Mouse (Mus musculus) frontal cortex, postnatal 25 days (tissue): Measurements from ENCODE around the gene Lonp2.

ENCODE experiments used
- DNase-seq, 2 experiments: peaks; one replicate each; pipeline ENCODE4 v3.0.0; 2022; ENCODE audit warnings: low spot score in 2 of 2

The Lonp2 gene

DNA sequence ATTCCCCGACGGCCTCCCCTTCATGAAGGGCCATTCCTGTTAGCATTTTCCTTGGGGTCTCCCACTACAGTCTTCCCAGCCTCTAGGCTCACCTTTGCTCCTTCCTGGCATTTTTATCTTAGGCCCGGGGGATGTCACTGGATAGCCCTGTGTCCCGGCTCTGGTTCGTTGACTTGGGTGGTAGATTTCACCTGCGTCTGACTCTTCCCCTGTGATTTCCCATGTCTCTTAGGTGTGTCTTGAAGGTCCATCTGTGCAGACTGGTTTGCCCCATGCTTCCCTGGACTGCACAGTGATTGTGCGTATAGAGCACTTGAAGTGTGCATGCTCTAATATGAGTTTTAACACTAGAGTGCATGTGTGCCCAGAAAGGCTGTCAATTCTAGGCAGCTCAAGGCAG is 1.1 kb downstream of the Lonp2 start:
- no peak for DNase-seq

DNA sequence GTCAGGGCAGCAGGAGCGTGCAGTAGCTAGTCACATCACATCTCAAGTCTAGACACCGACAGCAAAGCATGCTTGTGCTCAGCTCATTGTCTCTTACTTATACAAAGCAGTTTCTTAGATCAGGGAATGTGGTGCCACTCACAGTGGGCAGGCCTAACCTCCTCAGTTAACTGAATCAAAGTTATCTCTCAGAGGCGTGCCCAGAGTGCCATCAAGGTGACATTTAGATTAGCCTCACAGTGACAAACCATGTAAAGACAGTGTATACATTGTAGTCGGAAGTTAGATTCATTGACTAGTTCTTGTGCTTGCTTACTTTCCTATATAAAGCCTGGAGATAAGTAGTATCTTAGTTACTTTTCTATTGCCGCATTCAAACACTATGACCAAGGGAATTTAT is 6.4 kb downstream of the Lonp2 start:
- DNase-seq = no peak

DNA sequence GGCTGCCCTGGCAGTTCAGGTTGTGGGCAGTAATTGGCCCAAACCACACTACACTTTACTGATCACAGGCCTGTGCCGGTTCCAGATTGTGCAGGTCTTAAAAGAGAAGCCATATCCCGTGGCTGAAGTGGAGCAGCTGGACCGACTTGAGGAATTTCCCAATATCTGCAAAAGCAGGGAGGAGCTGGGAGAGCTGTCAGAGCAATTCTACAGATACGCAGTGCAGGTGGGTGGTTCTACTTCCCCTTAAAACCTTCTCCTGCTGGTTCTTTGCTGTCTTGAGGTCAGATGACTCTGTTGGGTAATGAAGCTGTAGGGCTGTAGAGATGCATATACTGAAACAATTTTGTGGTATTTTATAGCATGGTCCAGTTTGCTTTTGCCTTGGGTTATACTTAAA is 7.6 kb downstream of the Lonp2 start:
- no peak for DNase-seq

DNA sequence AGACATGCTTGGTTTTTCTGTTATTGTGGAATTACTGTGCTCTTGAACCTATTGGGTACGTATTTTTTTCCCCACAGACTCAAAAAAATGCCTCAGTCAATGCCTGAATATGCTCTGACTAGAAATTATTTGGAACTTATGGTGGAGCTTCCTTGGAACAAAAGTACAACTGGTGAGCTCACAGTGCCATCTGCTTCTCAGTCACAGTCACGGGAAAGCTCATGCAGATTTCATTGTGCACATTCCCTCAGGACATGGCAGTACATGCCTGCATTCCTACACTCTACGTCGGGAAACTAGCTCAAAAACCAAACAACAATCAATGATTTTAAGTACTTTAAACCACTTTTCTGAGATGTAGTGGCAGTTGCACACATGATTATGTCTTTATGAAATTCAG is 14.0 kb downstream of the Lonp2 start:
- no peak for DNase-seq

DNA sequence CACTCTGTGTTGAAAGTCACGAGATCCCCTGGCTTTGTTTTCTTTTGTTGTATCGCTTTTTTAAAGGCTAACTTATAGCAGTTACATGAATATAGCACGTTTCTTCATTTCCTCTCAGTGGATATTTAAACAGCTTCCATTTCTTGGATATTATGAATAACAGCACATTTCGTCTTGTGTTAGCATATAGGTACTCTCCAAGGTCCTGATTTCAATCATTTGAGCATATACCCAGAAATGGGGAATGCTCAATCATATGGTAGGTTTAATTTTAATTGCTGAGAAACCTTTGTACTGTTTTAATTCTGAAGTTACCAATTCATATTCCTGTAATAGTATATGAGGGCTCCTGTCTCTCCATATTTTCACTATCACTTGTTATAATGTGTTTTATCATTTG is 15.1 kb downstream of the Lonp2 start:
- DNase-seq = no peak

DNA sequence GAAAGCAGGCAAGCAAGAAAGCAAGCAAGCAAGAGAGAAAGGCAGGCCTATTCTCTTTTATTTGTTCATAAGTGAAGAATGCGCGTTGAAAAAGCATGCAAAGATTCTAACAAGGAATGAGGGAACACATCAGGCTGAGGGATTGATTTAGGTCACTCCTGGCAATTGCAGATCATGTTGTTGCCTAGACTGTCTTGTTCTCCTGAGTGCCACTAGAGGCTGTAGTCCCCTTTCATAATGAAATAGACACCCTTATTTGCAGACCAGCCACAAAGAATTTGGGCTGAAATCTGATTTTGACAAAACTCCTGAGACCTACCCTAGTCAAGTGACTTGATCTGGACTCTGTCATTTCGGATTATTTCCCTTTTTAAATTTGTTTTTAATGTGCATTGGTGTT is 18.8 kb downstream of the Lonp2 start:
- no peak for DNase-seq

DNA sequence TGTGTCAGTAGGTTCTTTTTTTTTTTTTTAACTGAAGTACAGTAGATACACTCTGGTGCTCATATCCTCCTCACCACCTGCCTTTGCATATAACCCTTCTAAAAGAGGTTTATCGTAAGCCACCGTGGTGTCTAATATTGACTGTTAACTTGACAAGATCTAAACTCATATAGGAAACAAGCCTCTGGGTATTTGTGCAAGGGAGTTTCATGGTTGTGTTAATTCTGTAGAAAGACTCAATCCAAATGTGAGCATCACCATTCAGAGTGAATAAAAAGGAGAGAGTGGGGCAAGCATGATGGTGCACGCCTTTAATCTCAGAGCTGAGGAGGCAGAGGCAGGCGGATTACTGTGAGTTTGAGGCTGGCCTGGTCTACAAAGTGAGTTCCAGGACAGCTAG is 20.8 kb downstream of the Lonp2 start:
- DNase-seq = no peak

DNA sequence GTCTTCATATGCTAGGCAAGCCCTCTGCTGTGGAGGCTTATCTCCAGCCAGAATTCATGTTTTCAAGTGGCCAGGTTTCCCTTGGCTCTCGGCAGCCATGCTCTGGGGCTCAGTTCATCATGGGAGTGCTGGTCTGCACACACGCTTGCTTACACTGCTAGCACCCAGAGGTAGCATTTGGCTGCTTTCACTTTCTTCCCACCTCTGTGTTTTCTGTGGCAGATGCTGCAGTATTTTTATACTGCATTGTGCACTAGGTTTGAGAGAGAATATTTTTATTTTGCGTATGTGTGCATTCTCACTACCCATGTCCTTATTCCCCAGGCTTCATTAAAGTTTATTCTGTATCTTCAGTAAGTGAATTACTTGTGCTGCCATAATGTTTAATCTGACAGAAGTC is 23.9 kb downstream of the Lonp2 start:
- no peak for DNase-seq

DNA sequence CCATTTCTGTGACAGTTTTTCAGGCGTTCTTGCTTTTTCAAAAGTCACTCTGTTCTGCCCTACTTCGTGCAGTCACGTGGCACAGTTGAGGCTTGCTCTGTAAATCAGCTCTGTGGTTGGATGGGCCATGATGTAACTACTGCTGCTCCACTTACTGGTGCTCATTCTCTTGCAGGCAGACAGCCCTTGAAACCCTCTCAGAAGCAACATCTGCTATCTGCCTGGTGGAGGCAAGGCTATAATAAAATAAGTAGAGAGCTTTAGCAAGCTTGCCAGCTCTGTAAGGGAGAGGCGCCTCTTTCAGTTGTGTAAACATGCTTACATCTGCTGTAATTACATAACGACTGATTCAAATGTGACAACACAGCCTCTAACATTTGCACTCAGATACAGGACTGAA is 27.6 kb downstream of the Lonp2 start:
- peak; percentile 31 to 36 for DNase-seq

DNA sequence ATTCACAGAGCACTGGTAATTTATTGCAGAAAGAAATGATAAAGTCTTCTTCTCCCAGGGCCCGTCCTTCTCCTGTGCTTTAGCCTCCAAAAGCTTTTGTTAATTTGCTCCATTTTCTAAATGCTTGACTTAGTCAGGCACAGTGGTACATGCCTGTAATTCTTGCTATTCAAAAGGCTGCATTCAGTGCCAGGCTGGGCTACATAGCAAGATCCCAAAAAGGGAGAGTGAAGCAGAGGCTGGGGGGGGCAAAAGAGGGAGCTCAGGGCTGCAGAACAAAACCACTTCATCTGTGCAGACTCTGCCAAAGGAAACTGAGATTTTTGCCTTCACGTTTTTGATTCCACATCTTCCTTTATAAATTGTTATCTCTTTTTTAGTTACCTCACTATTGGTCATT is 28.7 kb downstream of the Lonp2 start:
- DNase-seq = no peak

DNA sequence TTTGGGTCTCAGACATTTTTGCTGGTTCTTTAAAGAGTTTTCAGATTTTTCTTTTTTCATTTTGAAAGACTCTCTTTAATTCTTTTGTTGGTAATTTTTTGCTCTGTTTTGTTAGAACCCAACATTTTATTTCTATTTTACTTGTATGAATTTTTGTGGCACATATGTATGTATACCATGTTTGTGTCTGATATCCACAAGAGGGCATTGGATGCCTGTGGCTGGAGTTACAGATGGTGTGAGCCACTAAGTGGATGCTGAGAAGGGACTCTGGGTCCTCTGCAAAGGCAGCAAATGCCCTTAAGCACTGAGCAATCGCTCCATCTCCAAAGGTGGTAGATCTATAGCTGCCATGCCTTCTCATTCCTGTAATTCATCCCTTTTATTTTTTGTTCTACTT is 30.7 kb downstream of the Lonp2 start:
- no peak for DNase-seq

DNA sequence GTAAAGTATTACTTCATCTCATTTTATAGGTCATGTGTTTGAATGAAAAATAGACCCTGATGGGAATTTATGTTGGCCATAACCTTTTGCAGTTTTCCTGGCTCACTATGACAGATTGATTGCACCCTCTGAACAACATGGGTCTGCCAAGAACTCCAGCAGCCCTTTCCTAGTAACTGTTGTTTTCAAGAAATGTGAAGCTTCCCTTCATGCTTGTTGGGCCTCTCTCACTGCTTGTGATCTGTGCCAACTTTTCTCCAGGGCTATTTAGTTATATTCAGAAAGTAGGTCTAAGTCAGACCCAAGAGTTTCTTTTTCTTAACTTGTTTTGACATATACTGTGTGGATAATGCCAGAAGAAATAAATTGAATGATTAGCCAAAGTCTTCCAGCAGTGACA is 44.9 kb downstream of the Lonp2 start:
- no peak for DNase-seq

DNA sequence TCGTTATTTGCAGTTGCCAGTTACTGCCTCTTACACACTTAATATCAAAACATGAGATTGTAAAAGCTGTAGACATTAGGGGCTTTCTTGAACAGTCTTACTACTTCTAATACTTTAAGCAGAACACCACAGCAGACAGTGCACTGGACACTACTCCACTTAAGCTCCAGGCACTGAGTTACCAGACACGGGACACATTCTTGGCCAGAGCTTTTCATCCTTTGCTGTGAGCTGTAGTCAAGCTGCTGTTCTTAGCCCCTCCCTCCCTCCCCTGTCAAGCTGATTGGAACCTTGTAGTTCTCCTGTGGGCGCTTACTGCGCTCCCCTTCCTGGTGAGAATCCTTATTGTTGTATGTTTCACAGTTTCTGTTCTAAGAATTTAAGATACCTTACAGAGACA is 45.4 kb downstream of the Lonp2 start:
- DNase-seq = no peak

DNA sequence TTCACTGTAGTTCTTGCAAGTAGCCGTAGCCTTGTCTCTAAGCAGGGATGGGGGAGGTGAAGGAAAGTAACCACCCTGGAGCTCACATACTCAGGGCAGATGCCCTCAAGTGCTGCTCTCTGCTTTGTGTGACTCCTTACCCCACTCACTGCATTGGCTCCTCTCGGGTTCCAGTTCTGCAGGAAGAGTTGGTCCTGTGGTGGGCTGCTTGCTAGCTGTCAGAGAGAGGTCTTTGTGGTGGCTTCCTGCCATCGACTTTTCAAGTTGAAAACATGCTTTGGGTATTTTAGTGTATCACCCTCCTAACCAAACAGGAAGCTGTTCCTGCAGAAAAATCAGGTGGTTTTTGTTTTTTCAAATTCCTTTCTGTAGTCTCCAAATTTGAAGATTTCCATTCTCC is 62.8 kb downstream of the Lonp2 start:
- no peak for DNase-seq

DNA sequence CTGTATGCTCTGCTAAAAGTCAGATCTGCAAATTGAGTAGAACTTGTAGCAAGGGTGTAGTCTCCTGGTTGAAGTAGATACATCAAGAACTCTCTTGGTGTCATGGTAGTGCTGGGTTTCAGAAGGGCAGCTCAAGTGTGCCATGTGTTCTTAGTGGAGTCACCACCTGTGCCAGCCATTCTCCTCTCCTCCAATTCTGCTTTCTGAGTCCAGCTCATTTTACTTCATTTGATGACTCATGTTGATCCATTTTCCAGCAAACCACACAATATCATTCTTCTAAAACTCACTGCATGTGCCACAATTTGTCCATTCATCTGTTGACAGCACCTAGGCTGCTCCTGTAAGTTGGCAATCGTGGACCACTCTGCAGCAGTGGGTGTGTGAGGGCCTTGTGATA is 68.3 kb downstream of the Lonp2 start:
- no peak for DNase-seq

DNA sequence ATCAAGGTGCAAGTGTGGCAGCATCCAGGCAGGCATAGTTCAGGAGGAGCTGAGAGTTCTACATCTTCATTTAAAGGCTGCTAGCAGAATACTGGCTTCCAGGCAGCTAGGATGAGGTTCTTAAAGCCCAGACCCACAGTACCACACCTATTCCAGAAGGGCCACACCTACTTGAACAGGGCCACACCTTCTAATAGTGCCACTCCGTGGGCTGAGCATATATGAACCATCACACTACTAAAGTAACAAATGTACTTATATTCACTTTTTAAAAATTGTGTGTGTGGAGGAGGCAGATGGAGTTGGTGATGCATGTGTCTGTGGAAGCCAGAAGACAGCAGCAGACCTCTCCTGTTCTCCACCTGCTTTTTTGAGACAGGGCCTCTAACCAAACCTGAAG is 70.2 kb downstream of the Lonp2 start:
- DNase-seq = no peak

DNA sequence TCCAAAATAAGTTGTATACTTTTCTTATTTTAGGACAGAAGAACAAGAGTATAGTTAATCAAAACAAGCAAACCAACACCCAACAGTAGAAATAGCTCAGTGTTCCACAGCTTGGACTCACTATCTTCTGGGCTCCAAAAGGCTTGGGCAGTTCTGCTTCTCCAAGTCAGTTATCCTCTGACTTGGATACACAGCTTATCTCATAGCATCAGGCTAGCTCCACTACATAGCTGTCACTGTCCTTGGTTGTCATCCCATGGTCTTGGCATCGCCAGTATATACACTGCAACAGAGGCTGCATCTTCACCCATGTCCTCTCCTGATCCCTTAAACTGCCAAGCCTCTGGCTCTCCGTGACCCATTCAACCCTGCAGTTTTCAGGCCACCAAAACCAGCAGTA is 71.9 kb downstream of the Lonp2 start:
- DNase-seq = no peak

DNA sequence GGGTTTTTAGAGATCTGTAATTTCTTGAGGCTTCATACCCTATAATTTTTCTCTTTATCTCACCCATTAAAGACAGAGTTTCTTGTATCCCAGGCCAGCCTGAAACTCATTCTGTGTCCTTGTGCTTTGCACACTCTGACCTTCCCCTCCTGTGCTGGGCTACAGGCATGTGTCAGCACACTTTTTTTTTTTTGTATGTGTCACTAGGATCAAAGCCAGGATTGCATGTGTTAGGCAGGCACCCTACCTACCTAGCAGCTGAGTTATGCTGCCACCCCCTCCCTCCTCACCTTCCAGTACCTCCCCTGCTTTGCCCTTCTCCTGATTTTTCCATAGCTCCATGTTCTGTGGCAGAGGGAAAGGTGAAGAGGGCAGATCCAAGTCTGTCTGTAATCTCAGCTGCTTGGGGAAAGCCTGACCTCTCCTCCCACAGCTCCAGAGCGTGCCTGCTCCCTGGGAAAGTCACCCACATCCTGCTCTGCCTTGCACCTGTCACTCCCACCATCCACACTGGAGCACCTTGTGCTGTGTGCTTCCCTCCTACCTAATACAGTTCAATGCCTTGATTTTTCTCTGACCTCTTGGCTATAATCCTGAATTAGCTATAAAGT is 75.1 kb downstream of the Lonp2 start:
- DNase-seq = no peak

DNA sequence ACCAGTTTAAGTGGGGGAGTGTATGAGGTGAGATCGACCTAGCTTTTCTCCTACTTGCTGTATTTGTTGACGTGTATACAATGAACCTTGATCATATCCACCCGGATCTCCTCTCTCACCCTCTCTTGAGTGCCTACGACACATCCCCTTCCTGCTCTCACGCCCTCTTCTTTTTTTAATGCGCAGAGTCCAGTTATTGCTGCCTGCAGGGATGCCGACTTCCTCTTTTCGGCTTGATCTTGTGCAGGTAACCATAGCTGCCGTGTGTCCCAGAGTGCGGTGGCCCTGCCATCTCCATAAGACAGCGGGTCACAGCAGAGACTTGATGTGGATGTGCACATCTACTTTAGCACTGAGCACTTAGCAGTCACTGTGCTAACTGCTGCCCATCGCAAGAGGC is 75.6 kb downstream of the Lonp2 start:
- DNase-seq = no peak

DNA sequence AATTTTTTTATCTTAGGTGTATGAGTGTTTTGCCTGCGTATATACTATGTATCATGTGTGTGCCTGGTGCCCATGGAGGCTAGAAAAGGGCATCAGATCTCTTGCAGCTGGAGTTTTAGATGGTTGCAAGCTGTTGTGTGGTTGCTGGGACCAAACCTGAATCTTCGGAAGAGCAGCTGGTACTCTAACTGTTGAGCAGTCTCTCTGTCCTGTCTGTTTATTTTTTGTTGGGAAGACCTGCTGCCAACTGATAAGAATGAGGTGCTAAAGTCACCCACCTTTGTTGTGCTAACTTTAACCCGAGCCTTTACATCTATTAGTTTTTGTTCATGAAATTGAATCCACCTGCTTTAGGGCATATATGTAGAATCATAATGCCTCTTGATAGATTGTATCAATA is 78.6 kb downstream of the Lonp2 start:
- no peak for DNase-seq

DNA sequence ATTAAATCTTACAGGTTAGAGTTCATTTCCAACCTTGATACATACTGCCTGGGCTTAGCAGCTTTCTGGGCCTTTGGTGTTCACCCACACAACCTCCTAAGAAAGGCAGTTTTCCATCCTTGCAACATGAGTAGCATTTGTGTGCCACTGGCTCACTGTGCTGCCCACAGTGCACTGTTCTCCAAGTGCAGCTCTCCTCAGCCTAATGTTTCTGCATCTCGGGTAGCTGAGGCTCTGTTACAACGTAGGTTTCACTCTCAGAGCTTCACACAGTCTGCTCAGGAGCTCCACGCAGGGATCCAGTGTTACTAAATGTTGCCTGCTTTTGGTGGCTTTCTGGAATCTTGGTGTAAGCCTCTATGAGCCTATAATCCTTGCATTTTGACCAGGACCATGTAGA is 81.5 kb downstream of the Lonp2 start:
- no peak for DNase-seq

DNA sequence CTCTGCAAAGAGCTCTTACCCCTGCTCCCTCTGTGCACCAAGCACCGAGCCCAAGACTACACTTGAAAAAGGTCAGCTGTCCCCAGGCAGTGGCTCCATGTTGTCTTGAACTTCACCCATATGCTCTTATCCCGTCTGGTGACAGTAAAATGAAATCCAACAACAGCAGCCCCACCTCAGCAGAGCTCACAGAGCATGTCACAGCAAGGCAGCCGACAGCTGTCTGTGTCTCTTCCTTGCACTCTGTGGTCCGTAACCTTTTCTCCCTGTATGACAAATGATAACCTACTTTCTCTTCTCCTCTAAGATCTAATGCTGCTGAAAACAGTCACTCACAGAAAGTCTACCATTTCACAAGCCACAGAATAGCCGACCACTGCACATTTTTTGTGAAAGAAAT is 82.9 kb downstream of the Lonp2 start:
- no peak for DNase-seq

DNA sequence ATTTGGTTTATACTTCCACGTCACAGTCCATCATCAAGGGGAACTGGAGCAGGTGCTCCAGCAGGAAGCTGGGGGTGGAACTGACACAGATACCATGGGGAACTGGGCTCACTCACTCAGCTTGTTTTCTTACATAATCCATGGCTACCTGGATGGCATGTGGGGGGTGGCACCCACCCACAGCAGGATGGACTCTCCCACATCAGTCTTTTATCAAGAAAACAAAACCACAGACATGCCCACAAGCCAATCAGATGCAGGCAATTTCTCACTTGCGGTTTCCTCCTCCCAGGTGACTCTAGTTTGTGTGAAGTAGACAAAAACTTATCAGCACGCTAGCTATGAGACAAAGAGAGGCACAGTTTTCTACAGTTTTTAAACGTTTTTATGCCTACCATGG is 84.0 kb downstream of the Lonp2 start:
- no peak for DNase-seq

DNA sequence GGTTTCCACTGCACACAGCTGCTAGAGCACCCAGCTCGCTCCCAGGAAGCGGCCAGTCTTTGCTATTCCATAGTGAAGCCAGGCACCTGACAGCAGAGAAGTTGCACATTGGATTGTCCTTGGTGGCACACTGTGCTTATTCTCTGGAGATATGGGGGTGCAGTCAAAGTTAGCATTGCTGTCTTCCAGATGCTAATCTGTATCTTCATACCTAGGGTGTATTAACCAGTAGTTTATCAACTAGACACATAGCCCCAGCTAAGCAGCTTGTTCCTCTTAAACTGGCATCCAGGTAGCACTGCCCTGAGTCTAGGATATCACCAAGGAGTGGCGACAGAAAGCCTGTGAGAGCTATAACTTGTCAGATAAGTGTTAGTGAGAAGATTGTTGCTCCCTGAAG is 88.8 kb downstream of the Lonp2 start:
- no peak for DNase-seq
